Mouse (Mus musculus): Measurements from ENCODE around the gene Chek2.
A peak's percentile ranks its signal among the peaks of the same experiment; 100 is the strongest.

Gene Chek2

DNA sequence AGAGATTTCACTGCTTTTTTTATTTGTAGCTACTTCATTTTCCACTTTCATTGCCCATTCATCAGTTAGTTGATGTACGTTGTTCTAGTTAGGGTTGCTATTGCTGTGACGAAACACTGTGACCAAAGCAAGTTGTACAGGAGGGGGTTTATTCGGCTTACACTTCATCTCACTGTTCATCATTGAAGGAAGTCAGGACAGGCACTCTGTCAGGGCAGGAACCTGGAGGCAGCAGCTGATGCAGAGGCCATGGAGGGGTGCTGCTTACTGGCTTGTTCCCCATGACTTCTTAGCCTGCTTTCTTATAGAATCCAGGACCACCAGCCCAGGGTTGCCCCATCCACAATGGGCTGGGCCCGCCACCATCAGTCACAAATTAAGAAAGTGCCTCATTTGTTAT is 59.0 kb downstream of the Chek2 start:
- no peak for DNase-seq (ENCODE audit: low spot score)

DNA sequence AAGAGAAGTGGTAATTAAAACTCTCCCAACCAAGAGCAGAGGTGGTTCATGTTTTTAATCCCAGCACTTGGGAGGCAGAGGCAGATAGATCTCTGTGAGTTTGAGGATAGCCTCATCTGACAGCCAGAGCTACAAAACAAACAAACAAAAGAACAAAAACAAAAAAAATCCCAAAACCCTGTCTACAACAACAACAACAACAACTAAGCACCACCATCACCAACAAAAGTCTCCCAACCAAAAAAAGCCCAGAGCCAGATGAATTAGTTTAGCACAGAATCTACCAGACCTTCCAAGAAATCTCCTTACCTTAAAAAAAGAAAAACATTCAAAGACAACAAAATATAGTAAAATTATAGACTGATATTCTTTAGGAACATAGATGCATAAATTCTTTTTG is 60.6 kb downstream of the Chek2 start:
- no peak for DNase-seq (ENCODE audit: low spot score)

DNA sequence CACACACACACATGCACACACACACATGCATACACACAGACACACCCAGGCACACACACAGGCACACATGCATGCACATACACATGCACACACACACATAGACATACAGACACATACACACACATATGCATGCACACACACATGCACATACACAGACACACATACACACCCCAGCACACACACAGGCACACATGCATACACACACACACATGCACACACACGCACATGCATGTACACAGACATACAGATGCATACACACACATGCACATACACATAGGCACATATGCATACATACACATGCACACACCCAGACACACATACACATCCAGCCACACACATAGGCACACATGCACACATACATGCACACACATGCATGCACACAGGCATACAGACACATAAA is 66.9 kb downstream of the Chek2 start:
- no peak for DNase-seq (ENCODE audit: low spot score)

DNA sequence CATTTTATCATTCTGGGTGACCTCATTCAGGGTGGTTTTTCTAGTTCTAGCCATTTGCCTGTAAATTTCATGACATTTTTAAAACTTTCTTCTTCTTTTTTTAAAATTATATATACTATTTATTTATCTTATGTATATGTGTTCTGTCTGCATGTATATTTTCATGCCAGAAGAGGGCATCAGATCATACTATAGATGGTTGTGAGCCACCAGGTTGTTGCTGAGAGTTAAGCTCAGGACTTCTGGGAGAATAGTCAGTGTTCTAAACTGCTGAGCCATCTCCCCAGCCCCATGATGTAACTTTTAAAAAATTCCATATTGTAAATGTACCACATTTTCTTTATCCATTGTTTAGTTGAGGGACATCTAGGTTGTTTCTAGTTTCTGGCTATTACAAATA is 69.1 kb downstream of the Chek2 start:
- no peak for DNase-seq (ENCODE audit: low spot score)

DNA sequence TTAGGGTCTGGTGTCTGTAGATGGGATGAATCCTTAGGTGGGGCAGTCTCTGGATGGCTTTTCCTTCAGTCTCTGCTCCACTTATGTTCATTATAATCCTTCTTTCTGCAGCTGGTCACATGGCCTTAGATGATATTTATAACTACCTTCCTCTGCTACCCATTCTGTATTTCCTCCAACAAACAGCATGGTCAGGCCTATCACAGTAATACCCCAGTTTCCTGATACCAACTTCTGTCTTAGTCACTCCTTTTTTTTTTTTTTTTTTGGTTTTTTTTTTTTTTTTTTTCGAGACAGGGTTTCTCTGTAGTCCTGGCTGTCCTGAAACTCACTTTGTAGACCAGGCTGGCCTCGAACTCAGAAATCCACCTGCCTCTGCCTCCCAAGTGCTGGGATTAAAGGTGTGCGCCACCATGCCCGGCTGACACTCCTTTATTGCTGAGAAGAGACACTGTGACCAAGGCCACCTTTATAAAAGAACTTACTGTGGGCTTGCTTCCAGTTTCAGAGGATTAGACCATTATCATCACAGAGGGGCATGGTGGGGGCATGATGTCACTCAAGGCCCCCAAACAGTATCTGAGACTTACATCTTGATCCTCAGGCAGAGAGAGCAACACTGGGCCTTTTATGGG is 70.3 kb downstream of the Chek2 start:
- DNase-seq (ENCODE audit: low spot score), result no peak

DNA sequence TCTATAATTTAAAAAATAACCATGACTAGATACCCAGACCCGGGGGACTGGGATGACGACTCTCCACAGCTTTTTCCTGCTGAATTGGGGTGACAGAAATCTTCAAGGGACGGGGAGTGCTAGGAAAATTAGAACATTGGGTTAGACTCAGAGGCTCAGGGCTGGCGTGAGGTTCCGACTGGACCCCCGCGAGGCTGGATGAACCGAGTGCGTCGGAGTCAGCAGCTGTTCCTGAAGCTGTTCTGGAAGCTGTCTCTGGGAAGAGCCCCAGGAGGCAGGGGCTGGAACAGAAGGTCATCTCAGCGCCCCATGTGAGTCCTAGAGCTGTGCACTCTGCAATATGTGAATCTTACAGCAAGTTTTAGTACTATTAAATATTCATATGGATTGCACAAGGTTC is 75.1 kb downstream of the Chek2 start:
- no peak for DNase-seq (ENCODE audit: low spot score)

DNA sequence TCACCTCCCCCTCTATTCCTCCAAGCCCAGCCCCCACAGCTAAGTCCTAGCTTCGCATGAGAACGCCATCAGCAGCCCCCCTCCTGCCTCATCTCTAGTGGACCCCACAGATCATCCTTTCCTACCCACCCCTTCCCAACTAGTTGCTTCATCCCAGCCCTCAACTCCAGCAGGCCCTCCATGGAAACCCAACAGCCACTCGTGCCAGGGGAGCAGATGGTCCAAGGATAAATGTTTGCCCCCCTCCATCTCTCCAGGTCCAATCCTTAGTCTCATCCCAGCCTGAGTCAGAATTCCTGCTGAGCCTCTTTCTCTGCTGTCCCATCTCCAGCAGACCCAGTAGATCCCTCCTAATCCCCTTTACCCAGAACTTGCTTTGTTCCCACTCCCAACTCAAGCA is 76.5 kb downstream of the Chek2 start:
- DNase-seq (ENCODE audit: low spot score), result no peak

DNA sequence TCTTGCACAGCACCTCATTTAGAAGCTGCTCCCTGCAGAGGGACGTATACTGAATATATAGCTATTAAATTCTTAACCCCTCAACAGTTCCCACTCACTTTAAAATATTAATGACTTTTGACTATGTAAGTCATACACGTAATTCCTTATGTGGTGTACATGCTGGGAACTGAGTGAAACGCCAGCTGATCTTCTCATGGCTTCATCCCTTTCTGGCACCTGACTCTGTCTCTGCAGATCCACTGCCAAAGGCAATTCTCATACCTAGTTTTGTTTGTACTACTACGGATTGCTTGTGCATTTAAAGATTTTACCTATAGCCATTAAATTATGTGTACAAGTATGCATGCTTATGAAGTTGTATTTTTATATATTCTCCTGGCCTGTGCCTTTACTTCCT is 79.8 kb downstream of the Chek2 start:
- no peak for DNase-seq (ENCODE audit: low spot score)

DNA sequence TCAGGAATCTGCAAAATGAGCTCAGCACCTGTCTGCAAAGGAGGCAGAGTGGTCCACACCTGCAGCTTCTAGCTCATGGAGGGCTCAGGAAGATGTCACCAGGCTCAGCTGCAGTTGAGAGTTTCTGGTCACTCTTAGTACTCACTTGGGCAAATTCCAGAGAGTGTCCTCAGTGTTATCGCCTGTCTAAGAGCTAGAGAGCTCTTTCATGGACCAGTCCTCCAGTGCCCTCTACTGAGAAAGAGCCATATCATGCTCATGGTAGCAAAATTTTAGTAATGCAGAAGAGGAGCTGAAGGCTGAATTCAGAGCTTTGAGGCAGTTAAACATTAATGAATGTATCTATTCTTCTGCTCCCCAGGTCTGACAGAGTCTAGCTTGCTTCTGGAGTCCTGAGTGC is 83.6 kb downstream of the Chek2 start:
- peak; percentile 56 for DNase-seq (ENCODE audit: low spot score)
